Mouse (Mus musculus) heart, postnatal 0 days (tissue): ENCODE results near the gene F10. TPM values are rescaled to one million over a fixed set of nuclear protein-coding genes. Genes with fewer than 3 reads are reported as not detected.

Source experiments
- ATAC-seq: fragments of 200-750 bp; cut with Nextera tagmentation; 2 replicates; pipeline ENCODE4 v1.8.0; 2017; ENCODE audit warnings: low read depth, moderate number of reproducible peaks, moderate library complexity; ENCODE audit not compliant: insufficient read depth
- DNase-seq: peaks from one replicate; pipeline ENCODE4 v3.0.0-alpha.2; 2016; ENCODE audit warnings: low spot score
- H3K27ac ChIP-seq: fragments of 300-500 bp; sonication (generic); 2 replicates; pipeline ENCODE4 v1.5.1; 2014; ENCODE audit warnings: low read depth, mild to moderate bottlenecking
- H3K27me3 ChIP-seq: fragments of 300-500 bp; sonication (generic); 2 replicates; pipeline ENCODE4 v1.6.1; 2014; ENCODE audit warnings: low read length, mixed read lengths; ENCODE audit not compliant: control insufficient read depth, insufficient read depth
- H3K36me3 ChIP-seq: fragments of 300-500 bp; sonication (generic); replicated peaks from 2 replicates; pipeline ENCODE4 v1.6.1; 2014; ENCODE audit warnings: low read length, mixed read lengths; ENCODE audit not compliant: control insufficient read depth, insufficient read depth
- H3K4me1 ChIP-seq: fragments of 300-500 bp; sonication (generic); 2 replicates; pipeline ENCODE4 v1.6.1; 2014; ENCODE audit warnings: antibody characterized with exemption; ENCODE audit not compliant: control insufficient read depth, insufficient read depth
- H3K4me2 ChIP-seq: fragments of 300-500 bp; sonication (generic); 2 replicates; pipeline ENCODE4 v1.6.1; 2014; ENCODE audit warnings: low read depth, mild to moderate bottlenecking, low read length, moderate library complexity
- H3K4me3 ChIP-seq: fragments of 300-500 bp; sonication (generic); 2 replicates; pipeline ENCODE4 v1.5.1; 2014; ENCODE audit warnings: low read depth, low read length
- H3K9ac ChIP-seq: fragments of 300-500 bp; sonication (generic); replicated peaks from 2 replicates; pipeline ENCODE4 v1.6.1; 2014; ENCODE audit warnings: low read depth, low read length, mixed read lengths
- H3K9me3 ChIP-seq: fragments of 300-500 bp; sonication (generic); replicated peaks from 2 replicates; pipeline ENCODE4 v1.6.1; 2016; ENCODE audit warnings: low read length; ENCODE audit not compliant: control insufficient read depth
- CTCF ChIP-seq: IDR thresholded peaks from 2 replicates; pipeline ENCODE4 v1.5.1; 2016; ENCODE audit warnings: antibody characterized with exemption, control low read depth, low read depth
- EP300 ChIP-seq: IDR thresholded peaks from 2 replicates; pipeline ENCODE4 v1.6.1; 2016; ENCODE audit warnings: antibody characterized with exemption, low read depth
- WGBS: fragments of 180-500 bp; shearing (Covaris S2); extraction: QIAGEN DNeasy Blood & Tissue Kit; methylation state at CpG from one replicate; pipeline ENCODE4 v1.1.7; 2014; 5-methylcytosine and 5-hydroxymethylcytosine counted together
- polyA plus RNA-seq: library from polyadenylated mRNA; unstranded; fragments of >200 nt; fragmentation: Nextera tagmentation; extraction: Ambion mirVana; gene quantifications from 2 replicates; pipeline ENCODE4 v1.2.1, GENCODE M21; 2015
- total RNA-seq: library from RNA; depleted of rRNA; stranded (reverse); fragments of >200 nt; gene quantifications from 2 replicates; pipeline ENCODE4 v1.2.3, GENCODE M21; 2014; ENCODE audit warnings: low replicate concordance; rRNA removed

The F10 gene
- total RNA-seq (0.19 TPM in 1 of 2 replicates, not detected in the other), polyA plus RNA-seq (0.22 and 0.37 TPM in 2 replicates)

DNA sequence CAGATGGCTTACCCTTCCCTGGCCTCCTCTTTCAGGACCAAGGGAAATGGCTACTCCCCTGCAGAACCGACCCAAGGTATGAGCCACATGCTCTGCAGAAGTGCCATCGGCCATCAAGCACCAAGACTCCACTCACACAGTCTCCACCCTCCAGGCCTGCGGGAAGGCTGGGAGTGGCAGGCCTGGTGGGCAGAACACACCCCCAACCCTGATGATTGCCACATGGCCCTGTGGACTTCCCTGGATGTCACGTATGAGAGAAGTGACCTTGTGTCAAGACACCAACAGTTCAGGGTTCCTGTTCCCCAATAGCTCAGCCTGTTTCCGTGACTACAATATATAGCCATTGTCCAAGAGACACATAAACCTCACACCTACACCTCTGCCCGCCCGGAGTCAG lies at the start of gene F10:
Gene F10 (plus strand): TSS at position 294 of the 400 bp plus-strand sequence.
- TF ChIP-seq CTCF: no peak
- no peak for TF ChIP-seq EP300
- Histone ChIP-seq H3K9ac (no peak within 1 kb of the TSS), H3K4me2 (no peak within 1 kb of the TSS), H3K9me3 (no peaks in the 10 kb centered on the region), H3K4me1 (peaks cover 10% of the 10 kb centered on the region), H3K4me3 (no peak within 1 kb of the TSS), H3K27me3 (no peaks in the 10 kb centered on the region), H3K27ac (peak within 1 kb of the TSS; percentile 7; the same call in 1 of the 2 replicates), H3K36me3 (no peaks in the 10 kb centered on the region)
- DNase-seq (peak; percentile 9), ATAC-seq (peak; percentile 42)
- 50% methylated on average over 7 of the region's 7 CpGs for WGBS

DNA sequence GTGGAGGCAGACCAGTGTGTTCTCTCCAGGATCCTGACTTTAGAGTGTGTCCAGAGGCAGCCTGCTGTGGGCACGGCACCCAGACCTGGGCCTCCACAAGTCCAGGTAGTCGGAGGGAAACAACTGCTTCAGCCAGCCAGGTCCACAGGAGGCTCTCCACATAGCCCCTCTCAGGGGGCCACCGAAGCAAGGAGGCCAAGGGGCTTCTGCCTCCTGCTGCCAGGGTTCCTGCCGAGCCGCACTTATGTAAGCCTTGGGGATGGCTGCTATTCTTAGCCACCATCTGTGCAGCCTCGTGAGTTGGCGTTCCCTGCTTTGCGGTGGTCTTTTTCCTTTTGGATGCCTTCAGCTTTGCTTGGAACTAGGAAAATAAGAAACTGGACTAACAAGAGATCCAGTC lies 49.5 kb upstream of the F10 start:
- H3K9ac ChIP-seq: no peak overlapping the region

DNA sequence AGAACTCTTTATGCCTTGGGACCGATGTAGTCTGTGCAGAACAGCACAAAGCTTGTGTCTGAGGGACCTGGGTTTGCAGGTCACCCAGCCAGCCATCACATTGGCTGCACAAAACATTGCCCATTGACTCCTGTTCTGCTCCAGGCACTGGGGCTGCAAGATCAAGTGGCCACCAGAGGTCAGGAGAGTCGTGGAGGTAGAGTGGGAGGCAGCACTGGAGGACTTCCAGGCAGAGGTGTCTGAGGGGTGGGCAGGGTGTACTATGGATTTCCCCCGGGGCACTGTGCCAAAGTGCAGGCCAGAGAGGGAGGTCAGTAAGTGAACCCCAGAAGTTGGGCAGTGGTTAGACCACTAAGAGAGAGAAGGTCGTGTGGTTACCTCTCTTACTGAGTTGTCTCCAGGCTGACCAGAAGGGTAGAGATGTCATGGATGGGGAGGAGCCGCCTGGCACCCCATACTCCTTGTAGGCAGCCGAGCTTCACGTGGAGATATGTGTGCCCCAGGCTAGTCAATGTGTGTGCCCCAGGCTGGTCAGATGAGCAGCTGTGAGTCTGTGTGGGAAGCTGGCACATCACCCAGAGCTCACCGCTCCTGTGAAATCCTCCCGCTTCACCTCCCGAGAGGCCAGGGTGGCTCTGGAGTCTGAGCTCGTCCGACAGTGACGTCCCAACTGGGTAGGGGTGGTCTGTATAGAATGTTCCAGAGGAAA lies 48.2 kb upstream of the F10 start:
- TF ChIP-seq CTCF: peak; percentile 43
- TF ChIP-seq EP300: no peak
- Histone ChIP-seq H3K36me3 (no peaks in the 10 kb centered on the region), H3K4me3 (no peak overlapping the region), H3K4me2 (no peak overlapping the region), H3K9me3 (no peaks in the 10 kb centered on the region), H3K27me3 (no peaks in the 10 kb centered on the region), H3K9ac (no peak overlapping the region), H3K27ac (no peak overlapping the region), H3K4me1 (0 out of 2 replicates have a peak, but pooled peaks cover 5% of the 10 kb centered on the region)
- no peak for ATAC-seq
- DNase-seq: no peak
- 71% methylated on average over 13 of the region's 13 CpGs for WGBS

More for the DNA sequence above, 49.5 kb upstream of the F10 start:
- no peak overlapping the region for H3K4me3 ChIP-seq
- no peak for TF ChIP-seq EP300
- TF ChIP-seq CTCF: no peak
- DNase-seq (peak; percentile 16), ATAC-seq (no peak)
- no peak overlapping the region for H3K27ac ChIP-seq
- H3K4me2 ChIP-seq: no peak overlapping the region
- H3K27me3 ChIP-seq: no peaks in the 10 kb centered on the region
- 0 out of 2 replicates have a peak, but pooled peaks cover 5% of the 10 kb centered on the region for H3K4me1 ChIP-seq
- H3K9me3 ChIP-seq: no peaks in the 10 kb centered on the region
- H3K36me3 ChIP-seq: no peaks in the 10 kb centered on the region
- WGBS: 47% methylated on average over 8 of the region's 8 CpGs

DNA sequence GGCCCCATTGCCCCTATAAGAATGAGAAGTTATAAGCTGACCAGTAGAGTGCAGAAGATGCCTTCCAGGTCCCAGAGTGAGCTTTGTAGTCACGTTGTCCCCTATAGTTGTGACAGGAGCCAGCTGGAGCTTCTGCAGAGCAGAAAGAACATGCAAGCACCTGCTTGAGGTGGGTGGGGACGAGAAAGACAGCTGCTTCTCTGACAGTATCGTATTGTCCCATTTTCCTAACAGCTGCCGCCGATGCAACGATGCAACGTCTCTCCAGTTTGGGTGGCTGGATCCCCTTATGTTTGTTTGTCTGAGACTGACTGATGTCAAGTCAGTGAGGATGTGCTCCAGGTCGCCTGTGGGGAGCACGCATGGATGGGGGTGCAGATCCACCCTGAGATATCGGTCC lies 45.7 kb upstream of the F10 start:
- no peak overlapping the region for H3K9ac ChIP-seq
- no peak for ATAC-seq
- H3K9me3 ChIP-seq: no peaks in the 10 kb centered on the region
- 80% methylated on average over 10 of the region's 10 CpGs for WGBS
- no peaks in the 10 kb centered on the region for H3K27me3 ChIP-seq
- H3K27ac ChIP-seq: no peak overlapping the region
- no peak overlapping the region for H3K4me3 ChIP-seq
- H3K4me1 ChIP-seq: 0 out of 2 replicates have a peak, but pooled peaks cover 5% of the 10 kb centered on the region
- H3K4me2 ChIP-seq: no peak overlapping the region
- no peaks in the 10 kb centered on the region for H3K36me3 ChIP-seq
- TF ChIP-seq EP300 (no peak), CTCF (no peak)
- no peak for DNase-seq

DNA sequence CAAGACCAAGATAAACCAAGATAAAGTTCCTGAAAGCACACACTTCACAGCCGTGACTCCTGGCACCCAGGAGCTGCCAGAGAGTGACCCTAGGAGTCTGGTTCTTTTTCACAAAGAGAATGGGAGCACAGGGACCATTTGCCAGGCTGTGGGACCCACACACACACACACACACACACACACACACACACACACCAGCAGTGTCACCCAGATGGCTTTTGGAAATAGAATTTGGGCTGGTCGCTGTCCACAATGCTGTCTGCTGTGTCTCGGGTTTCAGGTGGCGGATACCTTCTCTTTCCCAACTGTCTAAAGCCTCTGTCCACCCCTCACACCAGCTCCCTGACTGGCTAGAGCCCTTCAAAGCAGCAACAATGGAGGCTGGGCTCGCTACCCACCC lies 42.6 kb upstream of the F10 start:
- no peak overlapping the region for H3K9ac ChIP-seq
- H3K9me3 ChIP-seq: no peaks in the 10 kb centered on the region
- no peak overlapping the region for H3K27ac ChIP-seq
- no peak overlapping the region for H3K4me2 ChIP-seq
- DNase-seq: no peak
- ATAC-seq: no peak
- no peaks in the 10 kb centered on the region for H3K36me3 ChIP-seq
- no peaks in the 10 kb centered on the region for H3K4me1 ChIP-seq
- TF ChIP-seq EP300 (no peak), CTCF (no peak)
- H3K4me3 ChIP-seq: no peak overlapping the region
- WGBS: 79% methylated on average over 5 of the region's 5 CpGs
- H3K27me3 ChIP-seq: no peaks in the 10 kb centered on the region

DNA sequence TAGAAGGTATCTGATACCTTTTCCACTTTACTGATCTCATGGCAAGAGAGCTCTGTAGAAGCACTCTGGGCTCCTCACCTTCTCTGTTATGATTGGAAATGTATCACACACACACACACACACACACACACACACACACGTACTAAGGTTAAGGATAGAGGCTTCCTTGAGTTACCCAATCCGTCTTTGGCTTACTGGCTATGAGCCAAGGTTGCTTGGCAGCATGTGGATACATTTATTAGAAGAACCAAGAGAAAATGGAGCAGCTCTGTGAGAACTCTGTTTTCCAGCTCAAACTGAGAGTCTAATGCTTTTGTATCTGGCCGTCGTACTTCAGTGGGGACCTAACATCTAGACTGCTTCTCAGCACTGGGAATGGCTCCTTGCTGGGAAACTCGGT lies 41.6 kb upstream of the F10 start:
- TF ChIP-seq CTCF (no peak), EP300 (no peak)
- H3K27ac ChIP-seq: no peak overlapping the region
- H3K27me3 ChIP-seq: no peaks in the 10 kb centered on the region
- H3K4me2 ChIP-seq: no peak overlapping the region
- no peaks in the 10 kb centered on the region for H3K36me3 ChIP-seq
- 66% methylated on average over 5 of the region's 5 CpGs for WGBS
- no peak overlapping the region for H3K4me3 ChIP-seq
- H3K4me1 ChIP-seq: no peaks in the 10 kb centered on the region
- ATAC-seq (no peak), DNase-seq (no peak)
- H3K9me3 ChIP-seq: no peaks in the 10 kb centered on the region
- H3K9ac ChIP-seq: no peak overlapping the region
